Mouse (Mus musculus) telencephalon, adult 2 months (tissue): Measurements from ENCODE around the gene Fpgs.

Source experiments
- DNase-seq: peaks from one replicate; pipeline ENCODE4 v3.0.0-alpha.2; 2011; ENCODE audit warnings: low read depth, low spot score

The Fpgs gene

DNA sequence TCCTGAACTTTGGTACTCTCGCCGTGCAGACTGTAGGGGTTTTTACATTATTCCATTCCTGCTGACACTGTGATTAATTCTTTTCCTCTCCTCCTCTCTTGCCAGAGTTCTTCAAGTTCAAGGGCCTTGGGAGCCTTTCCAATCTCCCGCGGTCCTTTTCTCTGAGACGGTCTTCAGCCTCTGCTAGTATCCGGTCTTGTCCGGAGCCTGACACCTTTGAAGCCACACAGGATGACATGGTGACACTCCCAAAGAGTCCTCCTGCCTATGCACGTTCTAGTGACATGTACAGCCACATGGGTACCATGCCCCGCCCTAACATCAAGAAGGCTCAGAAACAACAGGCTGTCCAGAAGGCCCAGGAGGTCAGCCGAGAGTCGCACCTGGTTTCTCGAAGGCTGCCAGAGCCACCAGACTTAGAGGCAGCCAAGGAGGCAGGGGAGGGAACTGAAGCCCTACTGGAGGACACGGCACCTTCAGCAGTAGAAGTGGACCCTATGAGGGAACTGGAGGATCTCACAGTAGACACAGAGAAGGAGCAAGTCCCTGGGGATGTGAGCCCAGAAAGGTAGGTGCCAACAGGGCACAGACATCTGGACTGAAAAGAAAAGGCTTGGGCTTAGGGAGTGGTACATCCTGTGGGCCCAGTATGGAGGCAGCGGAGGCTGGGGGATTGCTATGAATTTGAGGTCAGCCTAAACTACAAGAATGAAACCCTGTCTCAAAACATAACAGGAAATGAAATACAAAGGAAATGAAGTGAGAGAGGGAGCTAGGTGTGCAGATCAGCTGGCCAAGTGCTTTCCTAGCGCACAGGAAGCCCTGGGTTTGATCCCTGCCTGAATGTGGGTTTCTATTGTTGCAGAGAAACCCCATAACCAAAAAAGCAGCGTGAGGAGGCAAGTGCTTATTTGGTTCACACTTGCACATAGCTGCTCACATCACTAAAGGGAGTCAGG lies 21.2 kb upstream of the Fpgs start:
- no peak for DNase-seq

DNA sequence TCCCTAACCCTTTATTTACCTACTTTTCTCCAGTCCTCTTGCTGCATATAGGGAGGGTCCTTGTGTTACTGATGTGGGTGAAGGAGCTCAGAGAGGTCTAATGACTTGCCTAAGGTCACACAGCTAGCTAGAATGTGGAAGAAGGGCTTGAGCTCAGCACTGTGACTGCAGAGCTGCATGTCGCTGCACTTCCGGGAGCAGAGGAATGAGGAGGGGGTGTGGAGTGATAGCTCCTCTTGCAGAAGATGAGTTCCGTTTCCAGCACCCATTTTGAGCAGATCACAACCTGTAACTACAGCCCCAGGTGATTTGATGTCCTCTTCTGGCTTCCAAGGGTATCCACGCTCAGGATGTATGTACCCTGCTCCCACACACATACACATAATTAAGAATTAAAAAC lies 20.2 kb upstream of the Fpgs start:
- no peak for DNase-seq

DNA sequence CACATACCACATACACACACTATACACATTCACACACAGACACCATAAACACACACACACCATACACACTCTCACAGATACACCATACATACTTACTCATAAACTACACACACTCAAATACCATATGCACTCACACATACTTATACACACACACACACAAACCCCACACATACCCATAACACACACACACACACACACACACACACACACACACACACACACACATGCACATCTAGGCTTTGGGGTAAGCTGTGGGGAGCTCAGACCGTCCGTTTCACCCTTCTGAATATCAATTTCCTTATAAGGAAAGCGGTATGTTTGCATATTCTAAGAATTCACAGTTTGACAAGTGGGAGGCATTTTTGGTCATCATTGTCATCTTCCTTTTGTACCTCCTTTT lies 18.6 kb upstream of the Fpgs start:
- no peak for DNase-seq

DNA sequence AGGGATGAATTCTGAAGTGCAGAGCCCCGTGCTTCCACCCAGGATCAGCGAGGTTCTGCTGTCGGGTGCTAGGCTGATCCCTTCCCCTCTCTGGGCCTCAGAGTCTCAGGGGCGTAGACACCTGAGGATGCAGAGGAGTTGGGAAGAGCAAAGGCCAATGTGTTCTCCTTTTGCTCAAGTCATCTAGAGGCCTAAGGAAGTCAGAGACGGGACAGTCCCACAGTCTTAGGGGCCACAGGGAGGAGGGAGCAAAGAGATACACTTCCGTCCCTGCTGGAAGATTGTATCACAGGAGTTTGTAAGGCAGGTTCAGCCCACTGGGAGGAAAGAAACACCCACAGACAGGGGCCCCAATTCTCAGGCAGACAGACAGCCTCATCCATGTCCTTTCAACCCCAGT lies 18.1 kb upstream of the Fpgs start:
- DNase-seq = no peak

- DNase-seq = no peak
These were observed 16.8 kb upstream of the Fpgs start, which contains the start of gene Sh2d3c for GRCm38 (mm10) chr2:32720681-32721229. TSS of gene Sh2d3c (plus strand) at chr2:32721055.

DNA sequence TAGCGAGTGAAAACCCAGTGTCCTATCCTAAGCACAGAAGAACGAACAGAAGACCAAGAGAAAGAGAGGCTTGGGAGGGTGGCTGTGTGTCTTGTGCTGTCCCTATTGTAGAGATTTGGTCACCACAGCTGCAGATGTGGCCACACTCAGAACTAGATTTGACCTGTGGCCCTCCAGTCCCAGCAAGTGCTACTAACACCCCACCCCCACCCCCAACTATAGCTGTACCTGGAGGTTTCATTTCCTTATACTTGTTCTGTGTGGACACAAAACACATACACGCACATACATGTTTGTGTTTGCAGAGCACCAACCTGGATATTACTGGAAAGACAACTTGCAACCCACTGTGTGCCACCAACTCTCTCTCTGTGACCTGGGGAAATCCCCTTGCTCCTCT lies 16.1 kb upstream of the Fpgs start:
- no peak for DNase-seq

DNA sequence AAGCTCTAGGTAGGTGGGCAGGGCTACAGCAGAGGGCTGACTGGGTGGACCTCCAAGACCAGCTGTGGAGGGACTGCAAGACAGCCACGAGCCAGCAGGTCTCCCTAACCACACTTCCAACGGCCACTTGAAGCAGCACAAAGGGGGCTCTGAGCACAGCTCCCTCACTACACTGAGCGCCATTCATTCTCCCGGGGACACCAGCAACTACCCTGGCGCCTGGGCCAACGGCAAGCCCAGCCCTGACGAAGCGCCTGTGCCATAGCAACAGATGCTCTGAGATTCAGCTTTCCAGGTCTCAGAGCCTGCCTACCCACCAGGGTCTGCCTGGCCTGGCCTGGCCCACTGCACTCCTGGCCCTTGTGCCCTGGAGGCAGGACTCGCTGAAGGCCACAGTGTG lies 14.8 kb upstream of the Fpgs start:
- no peak for DNase-seq

DNA sequence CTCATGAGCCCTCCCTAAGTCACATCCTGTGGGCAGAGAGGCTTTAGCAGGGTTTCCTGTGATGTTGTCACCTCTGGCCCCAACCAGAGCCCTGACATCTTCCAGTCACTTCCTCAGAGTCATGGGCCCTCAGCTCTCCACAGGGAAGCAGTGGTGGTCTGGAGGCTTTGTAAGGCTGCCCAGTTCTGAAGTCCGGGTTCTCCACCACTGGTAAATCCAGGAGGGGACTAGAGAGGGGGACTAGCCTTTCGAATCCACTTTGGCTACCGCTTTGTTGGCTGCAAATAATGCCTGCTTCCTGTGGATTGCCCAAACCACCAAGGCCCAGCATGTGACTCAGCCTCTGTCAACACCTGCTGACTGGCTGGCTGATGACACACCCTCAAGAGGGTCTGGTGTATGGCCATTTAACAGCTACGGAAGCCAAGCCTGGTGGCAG lies 11.1 kb upstream of the Fpgs start:
- no peak for DNase-seq

DNA sequence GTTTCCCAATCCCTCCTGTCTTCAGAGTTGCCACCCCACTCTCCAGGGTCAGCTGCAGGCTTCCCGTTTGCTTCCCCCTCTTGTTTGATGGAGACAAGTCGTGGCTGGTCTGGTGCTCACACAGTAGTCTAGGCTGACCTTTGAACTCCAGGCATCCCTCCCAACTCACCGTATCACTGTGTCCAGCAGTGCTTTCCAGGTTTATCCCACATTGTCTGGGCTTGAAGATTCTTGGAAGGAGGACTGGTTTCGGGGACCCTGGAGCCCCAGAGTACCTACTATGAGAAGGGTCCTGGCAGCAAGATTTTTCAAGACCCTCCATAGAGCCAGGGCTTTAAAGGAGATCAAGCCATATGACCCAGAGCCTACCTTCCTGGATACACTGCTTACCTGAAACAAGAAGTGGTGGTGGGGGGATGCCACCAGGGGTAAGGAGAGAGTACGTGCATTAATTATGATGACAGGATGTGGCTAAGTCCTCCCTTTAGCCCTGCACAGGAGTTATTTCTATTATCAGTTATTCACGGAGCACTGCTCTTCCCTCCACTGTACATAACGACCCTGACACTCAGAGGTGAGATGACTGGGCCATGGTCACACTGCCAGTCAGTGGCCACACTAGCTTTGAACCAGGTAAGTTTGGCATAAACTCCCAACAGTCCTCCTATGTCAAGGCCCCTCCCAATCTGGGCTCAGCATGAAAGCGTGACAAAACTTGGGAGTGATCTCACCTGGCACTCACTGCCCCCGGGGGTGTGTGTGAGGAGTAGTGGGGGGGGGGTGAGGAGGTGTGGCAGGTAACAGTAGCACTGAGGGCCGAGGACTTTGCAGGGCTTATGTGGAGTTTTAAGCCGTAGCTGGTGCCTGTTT lies 10.4 kb upstream of the Fpgs start:
- no peak for DNase-seq

DNA sequence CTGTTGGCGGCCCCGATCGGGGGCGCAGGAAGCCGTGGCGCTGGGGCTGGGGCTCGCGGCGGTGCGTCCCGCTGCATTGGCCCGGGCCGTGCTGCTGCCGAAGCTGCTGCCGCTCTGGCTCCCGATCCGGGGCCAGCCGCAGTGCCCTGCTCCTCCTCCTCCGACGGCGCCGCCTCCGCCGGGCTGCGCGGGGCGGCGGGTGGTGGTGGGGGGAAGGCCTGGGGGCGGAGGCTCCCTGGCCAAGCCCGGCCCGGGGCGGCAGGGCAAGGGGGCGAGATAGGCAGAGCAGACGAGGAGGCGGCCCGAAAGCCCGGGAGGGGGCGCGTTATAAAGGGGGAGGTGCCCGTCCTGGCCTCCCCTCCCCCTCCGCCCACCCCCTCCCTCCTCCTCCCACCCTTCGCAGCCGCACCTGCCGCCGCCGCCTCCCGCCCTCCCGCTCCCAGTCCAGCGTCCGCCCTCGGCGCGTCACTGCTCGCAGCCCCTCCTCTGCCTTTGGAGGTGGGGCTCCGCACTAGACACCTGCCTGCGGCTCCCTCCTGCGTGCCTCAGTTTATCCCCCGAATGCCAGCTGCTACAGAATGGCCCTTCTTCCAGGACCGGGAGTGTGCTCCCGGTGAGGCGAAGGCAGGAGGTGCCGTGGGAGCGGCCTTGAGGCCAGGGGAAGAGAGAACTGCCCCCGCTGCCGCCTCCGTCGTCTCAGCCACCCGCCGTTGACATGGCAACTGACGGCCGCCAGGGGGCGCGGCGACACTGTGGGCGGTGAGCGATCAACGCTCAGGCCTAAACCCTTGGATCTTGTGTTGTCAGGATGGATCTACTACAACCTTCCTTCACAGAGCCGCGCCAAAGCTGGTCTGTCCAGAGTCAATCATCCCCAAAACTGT lies 9.2 kb upstream of the Fpgs start, which contains the start of gene Cdk9:
Cdk9 (minus strand) TSS at position 143 of the 884 bp plus-strand sequence.
- peak; percentile 73 for DNase-seq

DNA sequence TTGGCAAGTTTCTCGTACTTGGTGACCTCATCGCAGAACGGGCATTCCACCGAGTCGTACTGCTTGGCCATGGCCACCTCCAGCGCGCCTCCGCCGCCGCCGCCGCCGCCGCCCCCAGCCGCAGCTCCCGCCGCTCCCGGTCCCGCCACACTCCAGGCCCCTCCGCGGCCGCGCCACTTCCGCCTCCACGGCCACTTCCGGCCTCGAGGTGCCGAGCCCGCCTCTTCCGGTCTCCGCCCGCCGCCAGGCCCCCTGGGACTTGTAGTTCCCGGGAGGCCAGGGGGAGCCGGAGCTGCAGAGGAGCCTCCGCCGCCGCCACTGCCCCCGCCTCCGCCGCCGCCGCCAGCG lies 8.6 kb upstream of the Fpgs start:
- peak; percentile 75 for DNase-seq

GRCm38 (mm10) chr2:32712108-32712551 lies 8.2 kb upstream of the Fpgs start:
- no peak for DNase-seq

GRCm38 (mm10) chr2:32711301-32712056 lies 7.5 kb upstream of the Fpgs start:
- DNase-seq = no peak

GRCm38 (mm10) chr2:32710425-32710824 lies 6.5 kb upstream of the Fpgs start:
- no peak for DNase-seq

DNA sequence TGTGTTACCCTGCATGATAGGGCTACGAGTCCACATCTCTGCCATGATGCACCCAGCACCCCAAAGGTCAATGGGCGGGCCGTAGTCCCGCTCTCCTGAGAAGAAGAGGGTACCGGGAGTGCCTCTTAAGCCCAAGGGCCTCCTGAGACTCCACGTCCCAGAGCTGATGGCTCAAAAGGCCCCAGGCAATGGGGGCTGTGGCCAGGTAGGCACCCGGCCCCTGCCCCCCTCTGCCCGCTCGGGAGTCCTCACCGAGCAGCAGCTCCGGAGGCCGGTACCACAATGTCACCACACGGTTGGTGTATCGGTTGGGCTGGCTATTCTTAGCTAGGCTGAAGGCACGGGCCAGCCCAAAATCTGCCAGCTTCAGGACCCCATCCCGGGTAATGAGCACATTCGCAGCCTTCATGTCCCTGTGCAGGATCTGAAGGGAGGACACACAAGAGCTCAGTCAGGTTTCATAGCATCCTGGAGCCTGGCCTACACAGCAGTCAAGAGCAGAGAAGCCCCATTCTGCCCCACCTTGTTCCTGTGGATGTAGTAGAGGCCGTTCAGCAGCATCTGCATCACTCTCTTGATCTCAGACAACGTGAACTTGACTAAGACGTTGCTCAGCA lies 5.7 kb upstream of the Fpgs start:
- DNase-seq = no peak

DNA sequence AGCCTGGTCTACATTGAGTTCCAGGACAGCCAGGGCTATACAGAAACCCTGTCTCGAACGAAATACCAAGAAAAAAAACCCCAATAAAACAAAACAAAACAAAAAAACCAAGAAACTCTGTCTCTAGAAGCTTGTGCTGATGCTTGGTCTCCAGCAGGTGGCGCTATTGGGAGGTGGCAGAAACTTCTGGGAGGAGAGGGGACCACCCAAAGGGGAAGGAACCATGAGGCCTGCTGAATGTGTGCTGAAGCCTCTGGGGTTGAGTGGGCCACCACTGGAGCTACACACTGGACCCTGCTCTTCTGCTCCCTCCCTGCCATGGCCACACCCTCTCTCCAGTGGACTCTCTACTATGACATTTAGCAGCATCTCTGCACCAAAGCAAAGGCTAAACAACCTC lies 4.7 kb upstream of the Fpgs start:
- no peak for DNase-seq

DNA sequence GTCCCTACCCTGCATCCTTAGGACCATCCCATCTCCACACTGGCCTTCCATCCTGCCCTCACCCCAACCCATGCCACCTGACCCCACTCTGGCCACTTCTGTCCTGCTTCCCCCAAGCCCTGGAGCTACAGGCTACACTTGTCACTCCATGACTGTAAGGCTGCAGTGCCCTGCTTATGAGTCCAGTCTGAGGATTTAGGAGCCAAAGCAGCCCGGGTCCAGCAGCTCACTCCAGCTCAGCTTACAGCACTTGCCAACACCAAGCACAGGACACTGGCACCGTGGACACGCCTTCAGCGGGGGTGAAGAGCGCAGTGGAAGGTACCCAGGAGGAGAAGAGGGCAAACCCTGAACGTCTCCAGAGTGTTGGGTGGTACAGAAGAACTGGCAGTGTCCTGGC lies 3.0 kb upstream of the Fpgs start:
- no peak for DNase-seq

DNA sequence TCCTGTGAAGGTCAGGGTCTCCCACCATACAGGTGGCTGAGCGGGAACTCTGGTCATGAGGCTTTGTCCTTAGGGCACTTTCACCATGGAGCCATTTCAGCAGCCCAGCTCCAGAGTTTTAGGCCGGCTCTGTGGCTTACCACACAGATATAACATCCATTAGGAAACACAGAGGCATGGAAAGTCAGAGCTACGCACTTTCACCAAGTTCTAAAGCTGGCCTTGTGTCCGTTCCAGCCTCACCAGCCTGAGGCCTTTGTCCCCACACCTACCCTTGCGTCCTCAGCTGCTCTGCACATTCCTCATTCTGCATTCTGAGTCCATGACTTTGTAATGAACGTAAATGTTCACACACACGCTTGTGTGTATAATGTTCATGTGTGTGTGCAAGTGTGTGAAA lies 1.1 kb upstream of the Fpgs start:
- no peak for DNase-seq

DNA sequence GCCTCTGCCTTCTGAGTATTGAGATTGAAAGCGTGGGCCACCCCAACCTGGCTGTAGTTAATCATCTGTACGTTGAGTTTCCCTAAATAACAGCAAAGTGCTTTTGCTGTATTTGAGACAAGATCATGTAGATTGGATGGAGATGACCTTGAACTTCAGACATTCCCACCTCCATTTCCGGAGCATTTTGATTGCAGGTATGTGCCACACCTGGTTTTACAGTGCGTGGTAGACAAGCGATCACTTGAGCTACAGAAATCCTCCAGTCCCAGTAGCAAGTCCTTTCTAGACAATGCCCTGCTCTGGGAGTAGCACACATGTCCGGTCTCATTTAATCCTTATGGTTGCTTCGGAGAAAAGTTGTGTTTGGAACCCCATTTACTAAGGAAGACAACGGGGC lies 899 bp downstream of the Fpgs start:
- no peak for DNase-seq
